ENCODE assay signal across 22 mouse cellular contexts in genomic region chr4:37974891-37975448, GRCm38 (mm10).
DNase-seq lines count a peak whose midpoint lies in the region; ATAC-seq lines count a peak whose summit lies in the region.
"Had no signal": no experiment of that assay in that cellular context is flagged by ENCODE, and none has a peak within 500 bp of the region (broad histone marks: within the 10 kb centered on the region; RNA-seq: fewer than 3 reads in every experiment).

No protein-coding gene starts in this region.

- H3K4me2 ChIP-seq in embryonic facial prominence, embryonic 11.5 days (ENCODE audit: low read depth, low read length): no peak overlapping the region
- H3K4me2 ChIP-seq: embryonic facial prominence, embryonic 15.5 days; hindbrain, embryonic 14.5 days; intestine, embryonic 15.5 days; kidney, embryonic 15.5 days; neural tube, embryonic 12.5 days had no signal

- 78% methylated on average over 7 of the region's 7 CpGs for WGBS in embryonic facial prominence, embryonic 11.5 days
- WGBS in embryonic facial prominence, embryonic 10.5 days: 79% methylated on average over 7 of the region's 7 CpGs

- H3K36me3 ChIP-seq in embryonic facial prominence, embryonic 11.5 days (replicated peaks; ENCODE audit: control insufficient read depth, insufficient read depth, low read depth, low read length): no peaks in the 10 kb centered on the region
- no peaks in the 10 kb centered on the region for H3K36me3 ChIP-seq in embryonic facial prominence, embryonic 10.5 days (replicated peaks)
- H3K36me3 ChIP-seq: embryonic facial prominence, embryonic 15.5 days; intestine, embryonic 15.5 days; kidney, embryonic 15.5 days; midbrain, embryonic 10.5 days; neural tube, embryonic 12.5 days had no signal

- H3K27ac ChIP-seq in embryonic facial prominence, embryonic 11.5 days (replicated peaks; ENCODE audit: low read depth, low read length): no peak overlapping the region
- H3K27ac ChIP-seq in embryonic facial prominence, embryonic 10.5 days (replicated peaks): no peak overlapping the region
- H3K27ac ChIP-seq: embryonic facial prominence, embryonic 15.5 days; hindbrain, embryonic 14.5 days; intestine, embryonic 15.5 days; kidney, embryonic 15.5 days; midbrain, embryonic 10.5 days; neural tube, embryonic 12.5 days had no signal

- no peaks in the 10 kb centered on the region for H3K4me1 ChIP-seq in embryonic facial prominence, embryonic 11.5 days (ENCODE audit: control insufficient read depth, insufficient read depth, low read length)
- H3K4me1 ChIP-seq in embryonic facial prominence, embryonic 10.5 days: no peaks in the 10 kb centered on the region
- H3K4me1 ChIP-seq: embryonic facial prominence, embryonic 15.5 days; intestine, embryonic 15.5 days; kidney, embryonic 15.5 days; midbrain, embryonic 10.5 days; neural tube, embryonic 12.5 days had no signal

- no peaks in the 10 kb centered on the region for H3K9me3 ChIP-seq in embryonic facial prominence, embryonic 11.5 days (replicated peaks; ENCODE audit: control insufficient read depth, low read length)
- H3K9me3 ChIP-seq in embryonic facial prominence, embryonic 10.5 days: no peaks in the 10 kb centered on the region
- H3K9me3 ChIP-seq: embryonic facial prominence, embryonic 15.5 days; intestine, embryonic 15.5 days; kidney, embryonic 15.5 days; midbrain, embryonic 10.5 days; neural tube, embryonic 12.5 days had no signal

- H3K4me3 ChIP-seq in embryonic facial prominence, embryonic 11.5 days (ENCODE audit: low read depth, low read length): no peak overlapping the region
- no peak overlapping the region for H3K4me3 ChIP-seq in embryonic facial prominence, embryonic 10.5 days
- H3K4me3 ChIP-seq: embryonic facial prominence, embryonic 15.5 days; intestine, embryonic 15.5 days; kidney, embryonic 15.5 days; midbrain, embryonic 10.5 days; neural tube, embryonic 12.5 days had no signal

- H3K9ac ChIP-seq in embryonic facial prominence, embryonic 11.5 days (replicated peaks; ENCODE audit: low read length): no peak overlapping the region
- H3K9ac ChIP-seq: embryonic facial prominence, embryonic 15.5 days; hindbrain, embryonic 14.5 days; intestine, embryonic 15.5 days; kidney, embryonic 15.5 days; liver, postnatal 0 days; neural tube, embryonic 12.5 days had no signal

- no peak for ATAC-seq in embryonic facial prominence, embryonic 11.5 days (replicated peaks; ENCODE audit: insufficient number of reproducible peaks, low FRiP score, low TSS enrichment, low read depth)
- ATAC-seq: intestine, embryonic 15.5 days; liver, postnatal 0 days had no signal

- DNase-seq in embryonic facial prominence, embryonic 11.5 days (ENCODE audit: low spot score): peak; percentile 5
- DNase-seq in embryonic facial prominence, embryonic 10.5 days (ENCODE audit: low spot score): no peak
- peak; percentile 3 for DNase-seq in layer of hippocampus, adult 9-10 months (ENCODE audit: low spot score)
- no peak for DNase-seq in layer of hippocampus, adult 8-10 months (ENCODE audit: low spot score in 2 of 2)
- DNase-seq in brain, adult 2 months (ENCODE audit: low read depth, low spot score): peak; percentile 7
- DNase-seq in lung, postnatal 10 days: peak; percentile 68
- DNase-seq in cerebellum, adult 18-20 months: no peak
- DNase-seq in embryo, embryonic 10 days (ENCODE audit: low spot score): no peak
- DNase-seq: adrenal gland, adult 2 months; cerebellum, adult 11-12 months; gastrocnemius, postnatal 10 days; heart, postnatal 14 days; liver; liver, postnatal 0 days; thymus, postnatal 14 days had no signal

- no peaks in the 10 kb centered on the region for H3K27me3 ChIP-seq in embryonic facial prominence, embryonic 11.5 days (ENCODE audit: control insufficient read depth, insufficient read depth, low read length)
- H3K27me3 ChIP-seq in embryonic facial prominence, embryonic 10.5 days (replicated peaks; ENCODE audit: low read depth, poor library complexity, severe bottlenecking): no peaks in the 10 kb centered on the region
- H3K27me3 ChIP-seq: CH12.LX; embryonic facial prominence, embryonic 15.5 days; intestine, embryonic 15.5 days; kidney, embryonic 15.5 days; neural tube, embryonic 12.5 days had no signal

Comparison
In these comparisons a context has a peak if more than half of its experiments do, and no peak if none do; other contexts are left out.
1. DNase-seq: peak in embryonic facial prominence, embryonic 11.5 days (single experiment), layer of hippocampus, adult 9-10 months (single experiment), brain, adult 2 months (single experiment) and lung, postnatal 10 days (single experiment); none in embryonic facial prominence, embryonic 10.5 days (single experiment), layer of hippocampus, adult 8-10 months (0 of 2), cerebellum, adult 18-20 months (0 of 2) and embryo, embryonic 10 days (single experiment).